Mouse (Mus musculus) monocyte, adult 5-6 weeks (primary cell): Measurements from ENCODE around the gene Mettl25. TPM values are rescaled to one million over a fixed set of nuclear protein-coding genes. Genes with fewer than 3 reads are reported as not detected.

Source experiments
- ATAC-seq: fragments of 153-309, 156-312 bp; replicated peaks from 2 replicates; pipeline ENCODE4 v1.8.0; 2017; ENCODE audit warnings: mild to moderate bottlenecking; ENCODE audit not compliant: low TSS enrichment, insufficient number of reproducible peaks, severe bottlenecking, poor library complexity, low FRiP score
- total RNA-seq: library from RNA; stranded (forward); fragments of 200-1000, 200-491, 200-594 nt; gene quantifications from 3 replicates; pipeline ENCODE4 v1.2.3, GENCODE M21; 2017

The Mettl25 gene
- total RNA-seq, 1 experiment from 2014 or later, result 8.9 TPM

DNA sequence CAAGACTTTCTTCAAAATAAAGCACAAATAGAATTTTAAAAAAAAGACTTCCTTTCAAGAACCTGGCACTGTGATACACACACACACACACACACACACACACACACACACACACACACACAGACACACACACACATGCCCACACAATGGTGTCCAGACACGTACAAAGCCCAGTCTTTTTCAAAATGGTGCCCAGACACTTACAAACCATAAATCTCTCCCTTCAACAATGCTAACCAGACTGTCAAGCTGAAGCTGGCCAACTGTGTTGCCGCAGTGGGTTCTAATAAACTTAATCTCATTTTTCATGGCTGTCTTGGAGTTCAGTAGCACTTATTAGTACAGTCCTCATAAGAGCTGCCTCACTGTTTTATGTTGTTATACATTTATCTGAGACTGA lies 80.7 kb downstream of the Mettl25 start:
- no peak for ATAC-seq

DNA sequence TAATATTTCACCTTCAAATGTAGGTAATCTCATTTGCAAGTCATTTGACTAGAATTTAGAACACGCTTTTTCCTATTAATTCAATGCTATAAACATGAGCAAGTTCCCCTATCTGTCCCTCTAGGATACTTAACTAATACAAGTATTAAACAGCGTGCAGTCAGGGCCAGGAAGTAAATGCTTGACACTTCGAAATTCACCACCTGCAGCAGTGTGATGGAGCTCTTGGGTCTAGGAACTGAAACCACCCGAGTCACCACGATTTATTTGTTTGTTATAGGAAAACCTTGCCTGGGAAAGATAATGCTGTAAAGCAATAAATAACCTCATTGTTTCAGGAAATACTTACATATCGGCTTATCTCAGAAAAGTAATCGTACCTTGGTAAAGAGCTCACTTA lies 81.1 kb downstream of the Mettl25 start:
- no peak for ATAC-seq

DNA sequence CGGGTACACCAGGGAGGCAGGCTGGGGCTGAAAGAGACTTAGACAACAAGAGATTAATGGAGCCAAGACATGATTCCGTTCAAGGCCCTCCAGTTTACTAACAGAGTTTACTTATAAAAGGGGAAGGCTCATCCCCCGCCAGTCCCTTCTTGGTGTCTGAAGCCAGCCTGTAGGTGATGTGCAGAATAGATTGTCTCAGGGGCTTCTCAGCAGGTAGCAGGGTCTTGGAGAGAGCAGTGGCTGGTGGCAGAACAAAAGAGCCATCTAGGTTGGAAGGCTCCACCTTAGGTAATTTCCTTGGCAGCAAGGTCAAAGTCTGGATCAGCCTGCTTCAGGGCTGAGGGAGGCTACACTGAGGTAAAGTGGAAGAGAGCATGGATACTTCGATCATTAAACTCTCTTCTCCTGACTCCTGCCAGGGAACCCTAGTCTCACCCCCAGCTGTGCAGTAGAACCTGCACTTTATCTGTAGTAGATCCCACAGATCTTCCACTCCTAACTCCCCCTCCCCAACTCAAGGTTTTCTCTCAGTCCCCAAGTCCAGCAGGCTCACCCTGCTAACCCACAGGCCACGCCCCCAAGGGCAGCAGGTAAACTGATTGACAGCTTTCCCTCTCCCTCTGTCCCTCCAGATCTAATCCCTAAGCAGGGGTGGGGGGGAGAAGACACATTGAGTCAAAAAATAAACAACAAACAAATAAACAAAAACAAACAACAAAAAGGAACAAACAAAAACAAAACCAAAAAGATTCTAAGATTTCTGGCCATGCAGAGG lies 87.2 kb downstream of the Mettl25 start:
- no peak for ATAC-seq

DNA sequence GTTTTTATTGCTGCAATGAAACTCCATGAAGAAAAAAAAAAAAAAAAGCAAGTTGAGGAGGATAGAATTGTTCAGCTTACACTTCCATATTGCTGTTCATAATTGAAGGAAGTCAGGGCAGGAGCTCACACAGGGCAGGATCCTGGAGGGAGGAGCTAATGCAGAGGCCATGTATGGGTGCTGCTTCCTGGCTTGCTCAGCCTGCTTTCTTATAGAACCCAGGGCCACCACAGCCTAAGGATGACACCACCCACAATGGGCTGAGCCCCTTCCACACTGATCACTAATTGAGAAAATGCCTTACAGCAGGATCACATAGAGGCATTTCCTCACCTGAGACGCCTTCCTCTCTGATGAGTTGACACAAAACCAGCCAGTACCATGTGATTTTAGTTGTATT lies 95.2 kb downstream of the Mettl25 start:
- ATAC-seq, result no peak

DNA sequence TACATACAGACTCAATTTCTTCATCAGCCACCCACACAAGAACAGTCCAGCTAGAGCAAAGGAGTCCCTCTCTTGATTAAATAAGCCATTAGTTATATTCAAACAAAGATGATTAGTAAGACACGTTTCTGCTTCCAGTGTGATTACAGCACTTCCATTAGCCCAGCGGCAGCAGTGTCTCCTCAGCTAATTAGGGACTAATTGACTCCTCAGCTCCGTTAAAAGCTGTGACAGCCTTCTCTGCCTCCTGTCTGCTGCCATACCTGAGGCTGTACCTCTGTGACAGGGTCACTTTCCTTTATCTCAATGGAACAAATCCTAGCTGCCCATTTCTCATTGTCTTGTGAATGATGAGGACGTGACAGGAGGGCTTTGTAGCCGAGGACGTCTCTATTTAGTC lies 99.4 kb downstream of the Mettl25 start:
- ATAC-seq, result no peak

DNA sequence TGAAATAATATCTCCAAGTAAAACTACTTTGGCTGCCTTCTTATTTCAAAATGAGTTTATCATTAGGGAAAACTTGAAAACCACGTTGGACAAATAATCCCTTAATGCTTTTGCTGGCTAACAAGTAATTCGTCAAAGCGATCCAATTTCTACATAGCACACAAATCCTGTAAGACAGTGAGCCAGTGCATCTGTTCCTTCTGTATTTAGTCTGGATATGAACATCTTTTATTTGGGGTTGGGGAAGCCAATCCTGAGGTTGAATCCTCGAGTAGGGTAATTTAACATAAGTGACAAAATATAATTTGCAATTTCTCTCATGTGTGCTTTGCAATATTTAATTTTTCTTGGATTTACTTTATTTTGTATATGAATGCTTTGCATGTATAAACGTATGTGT lies 102.2 kb downstream of the Mettl25 start:
- ATAC-seq, result no peak

DNA sequence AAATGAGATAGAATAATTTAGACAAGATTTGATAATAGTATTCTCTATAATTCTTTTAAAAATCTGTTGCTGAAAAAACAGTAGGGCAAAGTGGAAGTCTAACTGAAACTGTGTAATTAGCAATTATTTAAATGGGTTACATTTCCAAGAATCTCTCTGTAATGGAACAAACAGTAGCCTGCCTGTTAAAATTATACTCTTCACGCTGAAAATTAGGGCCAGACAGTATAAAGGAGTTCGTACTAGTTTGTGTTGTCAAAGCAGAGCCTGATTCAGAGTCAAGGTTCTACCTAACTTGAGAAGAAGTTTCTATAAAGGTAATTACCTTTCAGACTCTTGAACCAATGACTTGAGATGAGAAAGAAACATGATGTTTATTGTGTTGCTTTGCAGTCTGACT lies 113.4 kb downstream of the Mettl25 start:
- ATAC-seq, result no peak

DNA sequence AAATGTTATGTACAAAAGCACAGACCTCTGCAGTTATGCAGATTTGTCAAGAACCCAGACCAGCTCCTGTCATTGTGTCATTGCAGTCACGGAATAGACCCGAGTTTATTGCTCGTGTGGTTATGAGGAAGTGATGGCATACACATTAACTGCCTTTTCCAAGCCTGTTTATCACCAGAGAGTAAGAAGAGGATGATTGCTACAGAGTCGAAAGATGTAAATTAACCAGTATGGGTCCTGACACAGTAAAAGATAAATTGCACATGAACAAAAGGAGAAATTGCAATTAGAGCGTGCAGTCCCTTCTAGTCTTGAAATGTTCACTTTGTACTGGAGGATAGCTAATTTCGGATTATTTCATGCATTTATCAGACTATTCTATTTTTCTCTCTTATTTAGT lies 113.8 kb downstream of the Mettl25 start:
- ATAC-seq, result no peak

DNA sequence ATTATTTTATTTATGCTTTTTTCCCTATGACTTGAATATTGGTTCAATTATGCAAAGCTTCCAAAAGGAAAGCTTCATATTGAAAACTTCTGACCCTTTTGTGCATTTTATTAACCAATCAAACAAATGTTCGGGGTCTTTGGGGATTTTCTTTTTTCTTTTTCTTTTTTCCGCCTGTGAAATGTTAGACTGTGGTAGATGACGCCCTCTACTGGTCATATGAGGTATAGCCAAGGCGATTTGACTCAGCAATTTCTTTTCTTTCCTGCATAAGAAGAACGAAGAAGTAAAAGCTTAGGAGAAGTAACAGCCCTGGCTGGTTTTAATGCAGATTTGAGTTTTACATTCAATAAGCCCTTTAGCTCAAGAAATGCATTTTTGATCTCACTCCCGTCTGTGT lies 126.3 kb downstream of the Mettl25 start:
- ATAC-seq, result no peak

DNA sequence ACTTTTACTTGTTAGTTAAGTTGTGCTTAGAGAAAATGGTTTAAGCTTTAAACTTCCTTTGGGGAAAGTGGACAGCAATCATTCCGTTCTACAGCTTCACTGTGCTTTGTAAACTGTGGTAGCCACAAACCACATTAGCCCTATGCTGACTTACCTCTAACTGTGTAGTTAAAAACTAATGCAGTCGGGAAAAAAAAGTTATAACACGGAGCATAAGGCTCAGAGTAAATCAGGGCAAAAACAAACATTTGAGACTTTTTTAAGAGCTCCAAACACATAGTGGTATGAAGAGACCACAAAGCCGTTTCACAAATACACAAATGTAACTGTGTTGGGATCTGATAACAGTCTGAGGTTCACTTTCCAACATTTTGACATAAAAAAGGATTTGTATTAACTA lies 126.8 kb downstream of the Mettl25 start:
- ATAC-seq, result no peak

DNA sequence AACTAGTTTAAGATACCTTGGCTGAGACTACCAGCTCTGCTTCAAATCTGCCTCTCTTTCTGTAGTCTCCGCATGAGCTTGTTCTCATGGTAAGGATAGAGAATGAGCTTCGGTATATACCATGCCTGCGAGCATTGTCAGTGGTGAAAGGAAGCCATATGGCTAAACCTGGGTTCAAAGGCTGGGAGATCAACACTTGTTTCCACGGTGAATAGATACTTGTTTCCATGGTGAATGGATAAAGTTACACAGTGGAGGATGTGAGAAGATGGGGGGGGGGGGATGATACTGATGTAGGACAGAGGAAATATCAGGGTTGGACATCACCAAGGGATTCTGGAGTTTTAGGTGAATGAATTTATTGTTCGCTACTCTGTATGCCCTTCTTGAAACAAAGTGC lies 128.0 kb downstream of the Mettl25 start:
- no peak for ATAC-seq

Other genes starting within 250 kb of the Mettl25 start
- gene Ccdc59, start 313 bp downstream of the Mettl25 start, total RNA-seq, result 37.8 to 62.2 TPM (median 41.9 TPM) in 3 replicates